Mouse (Mus musculus) E14TG2a.4 (cell line): ENCODE results near the gene Serpina10.
A peak's percentile ranks its signal among the peaks of the same experiment; 100 is the strongest.

Experiments used
- H3K27me3 ChIP-seq: 2 replicates; pipeline ENCODE4 v1.6.1; 2014; ENCODE audit warnings: low read length, control low read depth; ENCODE audit not compliant: insufficient read depth
- H3K36me3 ChIP-seq: 2 replicates; pipeline ENCODE4 v1.6.1; 2014; ENCODE audit warnings: low read length, control low read depth; ENCODE audit not compliant: insufficient read depth
- H3K4me1 ChIP-seq: replicated peaks from 2 replicates; pipeline ENCODE4 v1.6.1; 2014; ENCODE audit warnings: low read depth, low read length, control low read depth
- H3K4me3 ChIP-seq: replicated peaks from 2 replicates; pipeline ENCODE4 v1.5.1; 2014; ENCODE audit warnings: mild to moderate bottlenecking, low read length
- H3K9me3 ChIP-seq: 2 replicates; pipeline ENCODE4 v1.6.1; 2014; ENCODE audit warnings: low read length, control low read depth
- CTCF ChIP-seq: conservative IDR thresholded peaks from 2 replicates; pipeline ENCODE4 v1.5.1; 2014; ENCODE audit warnings: low read length
- NANOG ChIP-seq: IDR thresholded peaks from 2 replicates; pipeline ENCODE4 v1.6.1; 2014; ENCODE audit warnings: borderline replicate concordance, low read length, mixed read lengths
- POU5F1 ChIP-seq: IDR thresholded peaks from 2 replicates; pipeline ENCODE4 v1.6.1; 2014; ENCODE audit warnings: low read length, borderline replicate concordance

The Serpina10 gene

GRCm38 (mm10) chr12:103643818-103644217 lies 12.6 kb upstream of the Serpina10 start:
- no peaks in the 10 kb centered on the region for H3K9me3 ChIP-seq

GRCm38 (mm10) chr12:103643336-103643735 lies 12.1 kb upstream of the Serpina10 start:
- Histone ChIP-seq H3K4me1 (no peaks in the 10 kb centered on the region), H3K4me3 (no peak overlapping the region), H3K27me3 (no peaks in the 10 kb centered on the region), H3K36me3 (no peaks in the 10 kb centered on the region), H3K9me3 (no peaks in the 10 kb centered on the region)
- TF ChIP-seq NANOG: no peak
- TF ChIP-seq CTCF: peak; percentile 100

More at GRCm38 (mm10) chr12:103643818-103644217, 12.6 kb upstream of the Serpina10 start:
- TF ChIP-seq CTCF (no peak), POU5F1 (no peak), NANOG (no peak)
- Histone ChIP-seq H3K36me3 (no peaks in the 10 kb centered on the region), H3K4me1 (no peaks in the 10 kb centered on the region), H3K4me3 (no peak overlapping the region), H3K27me3 (no peaks in the 10 kb centered on the region)

- no peak overlapping the region for H3K4me3 ChIP-seq
- H3K9me3 ChIP-seq: no peaks in the 10 kb centered on the region
- no peaks in the 10 kb centered on the region for H3K27me3 ChIP-seq
- H3K36me3 ChIP-seq: no peaks in the 10 kb centered on the region
- H3K4me1 ChIP-seq: no peaks in the 10 kb centered on the region
- no peak for TF ChIP-seq POU5F1
- no peak for TF ChIP-seq NANOG
- TF ChIP-seq CTCF: no peak
Measured at GRCm38 (mm10) chr12:103635846-103636245, 4.6 kb upstream of the Serpina10 start.

- H3K36me3 ChIP-seq: no peaks in the 10 kb centered on the region
- H3K4me3 ChIP-seq: no peak overlapping the region
- TF ChIP-seq NANOG (no peak), CTCF (no peak), POU5F1 (no peak)
- peaks cover 2% of the 10 kb centered on the region; the same call in 1 of the 2 replicates for H3K27me3 ChIP-seq
- no peaks in the 10 kb centered on the region for H3K9me3 ChIP-seq
- H3K4me1 ChIP-seq: no peaks in the 10 kb centered on the region
Measured at GRCm38 (mm10) chr12:103634430-103634829, 3.2 kb upstream of the Serpina10 start.

GRCm38 (mm10) chr12:103616860-103617261 lies 14.4 kb downstream of the Serpina10 start:
- no peaks in the 10 kb centered on the region for H3K36me3 ChIP-seq
- peaks cover 8% of the 10 kb centered on the region for H3K9me3 ChIP-seq
- H3K27me3 ChIP-seq: no peaks in the 10 kb centered on the region
- TF ChIP-seq CTCF: no peak
- TF ChIP-seq NANOG: no peak
- no peak for TF ChIP-seq POU5F1
- H3K4me3 ChIP-seq: no peak overlapping the region
- no peaks in the 10 kb centered on the region for H3K4me1 ChIP-seq

- Histone ChIP-seq H3K9me3 (peaks cover 9% of the 10 kb centered on the region), H3K27me3 (no peaks in the 10 kb centered on the region), H3K4me3 (no peak overlapping the region), H3K4me1 (no peaks in the 10 kb centered on the region), H3K36me3 (no peaks in the 10 kb centered on the region)
- TF ChIP-seq CTCF: no peak
- TF ChIP-seq NANOG: no peak
- no peak for TF ChIP-seq POU5F1
Measured at GRCm38 (mm10) chr12:103615734-103616133, 15.5 kb downstream of the Serpina10 start.

GRCm38 (mm10) chr12:103615141-103615540 lies 16.1 kb downstream of the Serpina10 start:
- no peak for TF ChIP-seq CTCF
- TF ChIP-seq POU5F1: no peak
- TF ChIP-seq NANOG: no peak
- H3K9me3 ChIP-seq: peaks cover 13% of the 10 kb centered on the region
- no peaks in the 10 kb centered on the region for H3K36me3 ChIP-seq
- H3K4me3 ChIP-seq: no peak overlapping the region
- H3K27me3 ChIP-seq: no peaks in the 10 kb centered on the region
- H3K4me1 ChIP-seq: no peaks in the 10 kb centered on the region

- peaks cover 26% of the 10 kb centered on the region for H3K4me1 ChIP-seq
- no peaks in the 10 kb centered on the region for H3K9me3 ChIP-seq
- no peaks in the 10 kb centered on the region for H3K36me3 ChIP-seq
- TF ChIP-seq POU5F1 (no peak), CTCF (no peak), NANOG (no peak)
- H3K27me3 ChIP-seq: peaks cover 7% of the 10 kb centered on the region
- no peak overlapping the region for H3K4me3 ChIP-seq
Measured at GRCm38 (mm10) chr12:103601839-103602238, 29.4 kb downstream of the Serpina10 start.

- H3K4me1 ChIP-seq: peaks cover 26% of the 10 kb centered on the region
- H3K36me3 ChIP-seq: no peaks in the 10 kb centered on the region
Measured at GRCm38 (mm10) chr12:103600364-103600763, 30.9 kb downstream of the Serpina10 start.

More at GRCm38 (mm10) chr12:103600364-103600763, 30.9 kb downstream of the Serpina10 start:
- Histone ChIP-seq H3K9me3 (no peaks in the 10 kb centered on the region), H3K27me3 (peaks cover 7% of the 10 kb centered on the region), H3K4me3 (no peak overlapping the region)
- TF ChIP-seq POU5F1 (no peak), CTCF (no peak), NANOG (peak; percentile 91)
